Mouse (Mus musculus) myocyte (in vitro differentiated cells): ENCODE measurements around the gene Itm2b.

ENCODE experiments used
- CEBPB ChIP-seq: IDR thresholded peaks from 2 replicates; pipeline ENCODE4 v1.6.1; 2011; ENCODE audit warnings: mild to moderate bottlenecking, moderate library complexity; ENCODE audit not compliant: poor library complexity, insufficient read depth, severe bottlenecking
- E2F4 ChIP-seq: IDR thresholded peaks from one replicate; pipeline ENCODE4 v1.6.1; 2011; ENCODE audit warnings: mild to moderate bottlenecking, control low read depth, moderate library complexity; ENCODE audit not compliant: insufficient read depth
- MAX ChIP-seq: IDR thresholded peaks from one replicate; pipeline ENCODE4 v1.6.1; 2011; ENCODE audit warnings: low read depth, mild to moderate bottlenecking, control low read depth
- MYOD1 ChIP-seq, 3 experiments: IDR thresholded peaks; one replicate each; pipeline ENCODE4 v1.6.1; 2011; ENCODE audit warnings: control low read depth in 2 of 3, low read depth in 2 of 3, mild to moderate bottlenecking in 2 of 3, moderate library complexity in 1 of 3; ENCODE audit not compliant: insufficient read length in 2 of 3, control insufficient read depth in 1 of 3
- MYOG ChIP-seq, 3 experiments: IDR thresholded peaks; one replicate each; pipeline ENCODE4 v1.6.1; 2011; ENCODE audit warnings: control low read depth in 2 of 3, low read depth in 2 of 3, mild to moderate bottlenecking in 2 of 3; ENCODE audit not compliant: insufficient read length in 2 of 3, control insufficient read depth in 1 of 3, insufficient read depth in 1 of 3
- POLR2A ChIP-seq: IDR thresholded peaks from one replicate; pipeline ENCODE4 v1.6.1; 2011; ENCODE audit warnings: low read depth, mild to moderate bottlenecking, control low read depth, moderate library complexity; ENCODE audit not compliant: insufficient read length
- POLR2AphosphoS2 ChIP-seq: IDR thresholded peaks from one replicate; pipeline ENCODE4 v1.6.1; 2011; ENCODE audit warnings: low read depth, control low read depth; ENCODE audit not compliant: insufficient read length
- REST ChIP-seq: IDR thresholded peaks from one replicate; pipeline ENCODE4 v1.6.1; 2011; ENCODE audit warnings: mild to moderate bottlenecking, control low read depth, moderate library complexity; ENCODE audit not compliant: insufficient read depth, insufficient read length
- SRF ChIP-seq: IDR thresholded peaks from one replicate; pipeline ENCODE4 v1.6.1; 2011; ENCODE audit warnings: low read depth; ENCODE audit not compliant: control insufficient read depth, insufficient read length
- TCF12 ChIP-seq: IDR thresholded peaks from one replicate; pipeline ENCODE4 v1.6.1; 2011; ENCODE audit warnings: mild to moderate bottlenecking, control low read depth; ENCODE audit not compliant: poor library complexity, insufficient read depth, severe bottlenecking
- TCF3 ChIP-seq: IDR thresholded peaks from one replicate; pipeline ENCODE4 v1.6.1; 2011; ENCODE audit warnings: low read depth, control low read depth; ENCODE audit not compliant: insufficient read length
- USF1 ChIP-seq: IDR thresholded peaks from one replicate; pipeline ENCODE4 v1.6.1; 2011; ENCODE audit warnings: low read depth, mild to moderate bottlenecking, control low read depth, moderate library complexity

DNA sequence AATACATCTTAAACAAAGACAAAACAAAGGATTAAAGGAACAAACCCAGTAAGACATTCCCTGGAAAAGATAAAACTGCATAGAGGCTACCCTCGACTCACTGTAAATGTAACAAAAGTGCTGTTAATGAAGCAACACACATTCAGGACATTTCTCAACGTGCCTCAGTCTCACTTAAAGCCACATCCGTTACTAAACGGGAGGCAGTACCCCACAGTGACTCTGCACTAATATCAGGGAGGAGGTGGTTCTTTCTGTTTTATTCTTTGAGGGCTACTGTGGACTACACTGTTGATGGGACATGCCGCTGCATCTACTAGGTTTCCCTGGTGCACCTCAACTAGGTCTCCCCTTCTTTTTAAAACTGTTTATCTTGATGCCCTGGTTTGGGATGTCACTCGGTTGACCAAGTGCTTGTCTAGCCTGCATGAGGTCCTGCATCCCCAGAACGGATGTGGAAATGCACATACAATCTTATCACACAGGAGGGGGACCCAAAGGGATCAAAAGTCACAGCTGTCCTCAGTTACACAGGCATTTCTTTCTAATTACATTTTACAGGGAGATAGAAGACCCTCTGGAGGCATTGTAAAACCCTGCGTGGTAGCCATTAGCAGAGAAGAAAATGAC, 13.4 kb upstream of the Itm2b start:
- TF ChIP-seq MAX (no peak), POLR2A (no peak), TCF12 (no peak), SRF (no peak), USF1 (no peak), MYOD1 (IDR thresholded peaks at IDR 0.05; ENCODE audit: control insufficient read depth in 1 of 3, insufficient read length in 2 of 3, low read depth in 2 of 3) (no peak), POLR2AphosphoS2 (no peak), REST (no peak), TCF3 (no peak), E2F4 (no peak), MYOG (IDR thresholded peaks at IDR 0.05; ENCODE audit: control insufficient read depth in 1 of 3, insufficient read depth in 1 of 3, insufficient read length in 2 of 3, low read depth in 2 of 3) (no peak), CEBPB (no peak)
